Mouse (Mus musculus) stomach, embryonic 14.5 days (tissue): ENCODE results near the gene Ets2. TPM values are rescaled to one million over a fixed set of nuclear protein-coding genes. Genes with fewer than 3 reads are reported as not detected.

Experiments used
- ATAC-seq: fragments of 200-750 bp; cut with Nextera tagmentation; 2 replicates; pipeline ENCODE4 v1.8.0; 2017; ENCODE audit warnings: low read depth, moderate TSS enrichment; ENCODE audit not compliant: insufficient number of reproducible peaks, insufficient read depth, low FRiP score
- H3K27ac ChIP-seq: fragments of 300-500 bp; sonication (generic); 2 replicates; pipeline ENCODE4 v1.5.1; 2014; ENCODE audit warnings: mild to moderate bottlenecking, low read length, moderate library complexity, mixed read lengths
- H3K27me3 ChIP-seq: fragments of 300-500 bp; sonication (generic); 2 replicates; pipeline ENCODE4 v1.6.1; 2014; ENCODE audit warnings: low read length, control low read depth, mixed read lengths; ENCODE audit not compliant: control insufficient read depth, insufficient read depth
- H3K36me3 ChIP-seq: fragments of 300-500 bp; sonication (generic); 2 replicates; pipeline ENCODE4 v1.6.1; 2014; ENCODE audit warnings: mild to moderate bottlenecking, control low read depth, low read length, moderate library complexity, mixed read lengths; ENCODE audit not compliant: control insufficient read depth, insufficient read depth
- H3K4me1 ChIP-seq: fragments of 300-500 bp; sonication (generic); 2 replicates; pipeline ENCODE4 v1.6.1; 2014; ENCODE audit warnings: low read length, control low read depth, mixed read lengths; ENCODE audit not compliant: control insufficient read depth, insufficient read depth
- H3K4me2 ChIP-seq: fragments of 300-500 bp; sonication (generic); replicated peaks from 2 replicates; pipeline ENCODE4 v1.6.1; 2014; ENCODE audit warnings: low read depth, low read length, control low read depth
- H3K4me3 ChIP-seq: fragments of 300-500 bp; sonication (generic); 2 replicates; pipeline ENCODE4 v1.5.1; 2014; ENCODE audit warnings: low read depth, low read length, control low read depth
- H3K9ac ChIP-seq: fragments of 300-500 bp; sonication (generic); replicated peaks from 2 replicates; pipeline ENCODE4 v1.6.1; 2014; ENCODE audit warnings: low read depth, mild to moderate bottlenecking, control low read depth, low read length, moderate library complexity, mixed read lengths
- H3K9me3 ChIP-seq: fragments of 300-500 bp; sonication (generic); 2 replicates; pipeline ENCODE4 v1.6.1; 2016; ENCODE audit warnings: low read depth, low read length, control low read depth; ENCODE audit not compliant: control insufficient read depth
- WGBS: fragments of 180-500 bp; shearing (Covaris S2); extraction: QIAGEN DNeasy Blood & Tissue Kit; methylation state at CpG from one replicate; pipeline ENCODE4 v1.1.7; 2014; 5-methylcytosine and 5-hydroxymethylcytosine counted together
- polyA plus RNA-seq: library from polyadenylated mRNA; unstranded; fragments of >200 nt; fragmentation: Nextera tagmentation; extraction: Ambion mirVana; gene quantifications from 2 replicates; pipeline ENCODE4 v1.2.1, GENCODE M21; 2014

Ets2 gene
- polyA plus RNA-seq, 1 experiment from 2014 or later: 37.9 TPM

DNA sequence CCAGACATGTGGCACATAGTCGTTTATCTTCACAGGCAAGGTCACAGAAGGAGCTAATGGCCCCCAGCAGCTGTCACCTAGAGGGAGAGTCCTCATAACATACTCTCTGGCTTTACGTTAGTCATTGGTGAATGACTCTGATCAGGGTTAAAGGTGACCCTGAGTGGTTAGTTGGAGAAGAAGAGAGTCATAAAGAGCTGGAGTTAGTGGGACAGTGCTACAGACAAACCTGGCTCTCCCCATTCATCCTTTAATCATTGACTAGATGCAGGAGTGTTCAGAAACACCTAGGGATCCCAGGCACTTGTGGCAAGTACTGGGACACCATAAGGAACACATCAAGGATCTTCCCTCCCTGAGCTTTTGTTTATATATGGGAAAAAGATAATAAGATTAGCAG, 16.1 kb upstream of the Ets2 start:
- H3K36me3 ChIP-seq: no peaks in the 10 kb centered on the region
- no peak overlapping the region for H3K4me3 ChIP-seq
- H3K9me3 ChIP-seq: no peaks in the 10 kb centered on the region
- 50% methylated on average over 2 of the region's 2 CpGs for WGBS
- H3K4me2 ChIP-seq: no peak overlapping the region
- H3K27ac ChIP-seq: no peak overlapping the region
- no peak for ATAC-seq
- H3K4me1 ChIP-seq: no peaks in the 10 kb centered on the region
- no peaks in the 10 kb centered on the region for H3K27me3 ChIP-seq
- no peak overlapping the region for H3K9ac ChIP-seq

GRCm38 (mm10) chr16:95686246-95686645, 15.6 kb upstream of the Ets2 start:
- Histone ChIP-seq H3K4me1 (no peaks in the 10 kb centered on the region), H3K9me3 (no peaks in the 10 kb centered on the region), H3K27me3 (no peaks in the 10 kb centered on the region), H3K36me3 (no peaks in the 10 kb centered on the region), H3K9ac (no peak overlapping the region), H3K27ac (no peak overlapping the region), H3K4me2 (no peak overlapping the region), H3K4me3 (no peak overlapping the region)
- ATAC-seq: no peak
- WGBS: 68% methylated on average over 6 of the region's 6 CpGs

GRCm38 (mm10) chr16:95686901-95687300, 15.0 kb upstream of the Ets2 start:
- Histone ChIP-seq H3K27me3 (no peaks in the 10 kb centered on the region), H3K36me3 (no peaks in the 10 kb centered on the region), H3K4me1 (no peaks in the 10 kb centered on the region), H3K4me3 (no peak overlapping the region), H3K9me3 (no peaks in the 10 kb centered on the region), H3K9ac (no peak overlapping the region), H3K4me2 (no peak overlapping the region), H3K27ac (no peak overlapping the region)
- no peak for ATAC-seq
- 91% methylated on average over 8 of the region's 8 CpGs for WGBS

GRCm38 (mm10) chr16:95688010-95688409, 13.9 kb upstream of the Ets2 start:
- Histone ChIP-seq H3K4me3 (no peak overlapping the region), H3K4me2 (no peak overlapping the region), H3K9me3 (no peaks in the 10 kb centered on the region), H3K36me3 (no peaks in the 10 kb centered on the region), H3K4me1 (no peaks in the 10 kb centered on the region), H3K27ac (no peak overlapping the region), H3K9ac (no peak overlapping the region), H3K27me3 (no peaks in the 10 kb centered on the region)
- ATAC-seq: no peak
- WGBS: 70% methylated on average over 4 of the region's 4 CpGs

DNA sequence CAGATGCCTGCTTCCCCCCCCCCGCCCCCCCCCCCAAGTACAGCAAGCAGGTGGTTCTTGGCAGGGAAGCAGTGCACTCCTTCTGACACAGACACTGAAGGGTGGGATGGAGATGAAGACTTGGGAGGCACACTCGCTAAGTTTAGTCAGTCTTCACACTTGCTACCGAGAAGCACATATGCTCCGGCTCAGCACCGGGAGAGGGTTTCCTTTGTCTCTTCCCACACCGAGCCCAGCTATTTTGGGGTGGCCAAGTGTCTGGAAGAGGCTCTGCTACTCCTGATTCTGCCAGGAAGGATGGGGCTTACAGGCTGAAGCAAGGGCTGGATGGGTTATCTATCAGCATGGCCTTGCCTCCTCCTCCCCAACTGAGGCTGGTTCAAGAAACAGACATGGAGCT, 5.3 kb upstream of the Ets2 start:
- Histone ChIP-seq H3K4me3 (no peak overlapping the region), H3K4me2 (no peak overlapping the region), H3K27ac (no peak overlapping the region), H3K4me1 (no peaks in the 10 kb centered on the region), H3K9ac (no peak overlapping the region), H3K36me3 (no peaks in the 10 kb centered on the region), H3K9me3 (no peaks in the 10 kb centered on the region), H3K27me3 (no peaks in the 10 kb centered on the region)
- ATAC-seq: no peak
- 32% methylated on average over 6 of the region's 6 CpGs for WGBS

DNA sequence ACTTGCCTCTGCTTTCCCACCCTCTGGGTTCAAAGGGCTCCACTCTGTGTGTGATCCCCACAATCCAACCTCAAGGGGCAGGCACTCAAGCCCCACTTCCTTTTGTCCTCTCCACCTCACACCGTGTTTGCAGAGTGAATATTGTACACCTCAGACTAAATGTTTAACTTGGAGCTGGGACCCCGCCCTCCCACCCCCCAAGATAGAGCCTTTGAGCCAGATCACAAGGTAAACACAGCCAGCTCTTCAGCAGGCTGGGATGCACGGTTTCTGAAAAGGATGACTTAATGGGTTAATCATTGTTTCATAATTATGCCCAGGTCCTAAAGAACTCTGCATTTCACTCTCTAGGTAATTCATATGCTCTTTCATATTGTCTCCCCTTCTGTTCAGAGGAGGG, 2.2 kb upstream of the Ets2 start:
- peaks cover 10% of the 10 kb centered on the region for H3K4me1 ChIP-seq
- no peak for ATAC-seq
- H3K9me3 ChIP-seq: no peaks in the 10 kb centered on the region
- H3K27me3 ChIP-seq: no peaks in the 10 kb centered on the region
- no peak overlapping the region for H3K4me3 ChIP-seq
- H3K36me3 ChIP-seq: no peaks in the 10 kb centered on the region
- peak overlapping the region; percentile 59; the same call in 1 of the 2 replicates for H3K27ac ChIP-seq
- H3K4me2 ChIP-seq: no peak overlapping the region
- no peak overlapping the region for H3K9ac ChIP-seq
- WGBS: 34% methylated on average over 3 of the region's 3 CpGs

DNA sequence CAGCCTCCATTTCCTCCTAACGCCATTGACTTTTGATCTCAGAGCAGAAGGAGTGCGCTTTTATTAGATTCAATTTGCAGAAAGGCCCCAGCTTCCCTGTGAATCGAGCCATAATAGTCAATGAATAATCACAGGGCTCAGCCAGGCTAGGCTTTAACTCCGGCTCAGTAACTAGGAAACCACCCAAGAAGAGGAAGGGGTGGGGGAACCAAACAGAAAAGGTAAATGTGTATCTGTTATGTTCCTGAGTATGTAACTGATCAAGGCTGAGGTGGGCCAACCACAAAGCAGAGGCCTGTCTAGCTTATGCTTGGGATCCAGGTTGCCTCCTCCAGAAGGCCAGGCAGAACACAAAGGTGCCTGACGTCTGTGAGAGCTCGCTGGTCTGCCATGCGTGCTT, 1.7 kb upstream of the Ets2 start:
- Histone ChIP-seq H3K27me3 (no peaks in the 10 kb centered on the region), H3K27ac (peak overlapping the region; percentile 59; the same call in 1 of the 2 replicates), H3K36me3 (no peaks in the 10 kb centered on the region), H3K4me2 (no peak overlapping the region), H3K4me1 (peaks cover 14% of the 10 kb centered on the region), H3K9me3 (no peaks in the 10 kb centered on the region), H3K9ac (no peak overlapping the region), H3K4me3 (no peak overlapping the region)
- WGBS: 47% methylated on average over 7 of the region's 7 CpGs
- ATAC-seq: no peak

DNA sequence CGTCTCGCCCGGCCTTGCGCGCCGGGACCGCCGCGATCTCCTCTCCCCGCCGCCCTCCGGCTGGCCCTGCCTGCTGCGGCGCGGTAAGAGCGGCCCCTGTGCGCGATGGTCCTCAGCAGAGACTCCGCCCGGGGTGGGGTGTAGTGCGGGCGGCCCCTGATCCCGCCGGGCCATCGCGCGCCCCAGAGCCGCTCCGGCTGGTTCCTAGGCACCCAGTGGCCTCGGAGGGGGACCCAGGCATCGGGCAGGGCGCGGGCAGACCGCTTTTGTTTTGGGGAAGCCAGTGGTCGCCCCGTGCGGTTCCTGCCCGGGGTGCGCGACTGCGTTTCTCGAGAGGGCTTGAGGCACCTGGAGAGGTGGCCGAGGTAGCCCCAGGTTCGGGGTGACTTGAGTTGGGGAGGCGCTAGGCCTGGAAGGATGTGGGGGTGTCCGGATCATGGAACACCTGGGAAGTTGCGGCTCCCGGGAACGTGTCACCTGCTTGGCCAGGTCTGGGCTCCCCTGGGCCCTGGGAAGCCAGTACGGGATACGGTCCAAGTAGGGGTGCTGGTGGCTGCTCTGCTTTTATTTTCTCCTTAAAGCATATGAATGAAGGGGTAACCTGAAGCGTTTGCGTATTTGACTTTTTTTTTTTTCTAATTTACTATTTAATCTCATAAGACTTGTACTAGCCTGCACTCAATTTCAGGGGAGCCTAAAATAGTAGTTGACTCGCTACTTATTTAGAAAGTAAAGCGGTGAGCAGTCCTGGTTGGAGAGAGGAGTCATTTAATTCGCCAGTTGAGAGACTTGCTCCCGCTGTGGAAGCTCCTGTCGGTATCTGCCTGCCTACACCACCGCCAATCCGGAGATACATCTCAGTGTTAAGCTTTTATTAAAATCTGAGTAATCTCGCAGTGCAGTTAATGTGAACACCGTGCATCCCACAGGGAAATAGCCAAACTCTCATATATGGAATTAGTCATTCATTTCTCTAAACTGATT, 979 bp downstream of the Ets2 start:
- Histone ChIP-seq H3K27me3 (no peaks in the 10 kb centered on the region), H3K9me3 (no peaks in the 10 kb centered on the region), H3K4me1 (peaks cover 16% of the 10 kb centered on the region), H3K36me3 (peaks cover 8% of the 10 kb centered on the region), H3K27ac (peak overlapping the region; percentile 96), H3K4me3 (peak overlapping the region; percentile 96), H3K9ac (peak overlapping the region; percentile 95), H3K4me2 (peak overlapping the region; percentile 73)
- ATAC-seq: peak; percentile 77
- WGBS: 1% methylated on average over 62 of the region's 62 CpGs
